Mouse (Mus musculus) olfactory bulb, adult 2 months (tissue): Measurements from ENCODE around the gene Parp8.

Experiments
- CTCF ChIP-seq: fragments of 200-500 bp; IDR thresholded peaks from 2 replicates; pipeline ENCODE4 v1.5.1; 2012; ENCODE audit warnings: low read depth, mild to moderate bottlenecking, low read length, moderate library complexity; ENCODE audit not compliant: insufficient read depth
- POLR2A ChIP-seq: fragments of 200-500 bp; IDR thresholded peaks from 2 replicates; pipeline ENCODE4 v1.6.1; 2012; ENCODE audit warnings: mild to moderate bottlenecking, low read depth, low read length, moderate library complexity; ENCODE audit not compliant: insufficient read depth

- TF ChIP-seq CTCF (no peak), POLR2A (no peak)
Observed at GRCm38 (mm10) chr13:116829015-116829414, 196.3 kb downstream of the Parp8 start.
